Mouse (Mus musculus): Measurements from ENCODE around the gene Pthlh. TPM values are rescaled to one million over a fixed set of nuclear protein-coding genes. Genes with fewer than 3 reads are reported as not detected.
"Not testable (repeated sequence)": the region's sequence is repeated elsewhere in the genome, so short reads cannot be mapped to it uniquely, and the experiment has no call there.

The Pthlh gene
- polyA plus RNA-seq (2011; ENCODE audit: insufficient read length, low read depth, missing spikeins): 0.42 and 0.81 TPM in 2 replicates

DNA sequence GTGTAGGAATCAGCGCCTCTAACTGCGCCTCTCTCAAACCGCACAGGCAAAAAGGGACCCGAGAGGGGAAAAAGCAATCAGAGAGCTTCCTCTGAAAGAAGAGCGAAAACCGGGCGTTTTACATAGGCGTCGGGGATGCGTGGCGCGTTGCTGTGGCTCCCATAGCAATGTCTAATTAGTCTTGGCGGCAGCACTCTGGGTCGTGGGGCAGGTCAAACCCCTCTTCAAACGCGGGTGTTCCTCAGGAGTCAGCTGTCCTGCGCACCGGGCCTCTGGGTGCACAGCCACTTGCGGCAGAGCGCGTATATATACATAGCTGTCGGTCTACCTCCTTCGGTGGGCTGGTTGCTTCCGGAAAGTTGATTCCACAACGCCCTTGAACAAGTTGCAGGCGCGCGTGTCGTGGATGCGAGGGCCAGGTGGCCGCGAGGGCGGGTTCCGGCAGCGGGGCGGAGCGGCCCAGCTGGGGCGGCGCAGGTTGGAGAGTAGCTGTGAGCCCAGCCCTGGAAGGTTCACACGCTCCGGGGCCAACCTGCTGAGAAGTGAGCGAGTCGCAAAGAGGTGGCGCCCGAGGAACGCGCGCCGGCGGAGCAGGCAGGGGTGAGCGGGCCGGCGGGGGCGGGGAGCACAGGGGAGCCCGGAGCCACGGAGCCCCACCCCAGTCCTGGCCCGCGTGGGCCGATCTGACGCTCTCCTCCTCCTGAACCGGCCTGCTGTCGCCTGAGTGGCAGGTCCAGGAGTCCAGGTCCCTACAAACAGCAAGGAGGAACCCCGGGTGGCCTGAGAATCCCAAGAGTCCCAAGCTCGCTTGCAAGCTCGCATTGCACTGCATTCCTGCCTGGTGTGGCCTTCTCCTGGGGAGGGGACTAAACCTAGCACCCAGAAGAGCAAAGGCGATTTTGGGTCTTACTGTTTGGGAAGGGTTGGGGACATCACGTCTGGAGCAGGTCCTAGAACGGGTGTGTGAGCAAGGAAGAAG is at the start of gene Pthlh:
TSS of gene Pthlh (minus strand) at position 597 of the 979 bp plus-strand sequence.
- Histone ChIP-seq H3K27ac (ENCODE audit: insufficient read depth, low read length) (no peak within 1 kb of the TSS), H3K4me3 (ENCODE audit: insufficient read depth, low read length) (peak within 1 kb of the TSS; percentile 44), H3K4me1 (ENCODE audit: control insufficient read depth, insufficient read depth, low read length) (0 out of 2 replicates have a peak, but pooled peaks cover 2% of the 10 kb centered on the region)
- no peak for TF ChIP-seq CTCF (IDR thresholded peaks at IDR 0.05; ENCODE audit: borderline replicate concordance, insufficient read depth, low read length)
- no peak for TF ChIP-seq POLR2A (IDR thresholded peaks at IDR 0.05; ENCODE audit: low read depth, low read length)

DNA sequence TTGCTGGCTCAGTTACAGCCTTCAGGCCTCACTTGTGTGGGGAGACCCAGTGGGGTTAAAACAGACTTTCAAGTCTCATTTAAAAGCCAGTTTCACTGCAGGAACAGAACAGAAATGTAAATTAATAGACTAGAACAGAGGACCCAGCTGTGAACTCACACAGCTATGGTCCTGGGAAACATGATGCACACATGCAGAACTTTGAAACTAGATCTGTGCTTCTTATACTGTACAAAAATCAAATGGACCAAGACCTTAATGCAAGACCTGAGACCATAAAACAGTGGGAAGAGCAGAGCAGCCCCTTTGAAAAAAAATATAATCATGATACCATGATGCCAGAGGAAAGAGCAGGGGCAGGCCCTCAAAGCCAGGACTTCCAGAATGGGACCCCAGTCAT is 49.3 kb upstream of the Pthlh start:
- H3K27ac ChIP-seq (ENCODE audit: insufficient read depth, low read length): no peak overlapping the region
- no peaks in the 10 kb centered on the region for H3K4me1 ChIP-seq (ENCODE audit: control insufficient read depth, insufficient read depth, low read length)
- H3K4me3 ChIP-seq (ENCODE audit: insufficient read depth, low read length): no peak overlapping the region
- no peak for TF ChIP-seq POLR2A (IDR thresholded peaks at IDR 0.05; ENCODE audit: low read depth, low read length)
- no peak for TF ChIP-seq CTCF (IDR thresholded peaks at IDR 0.05; ENCODE audit: borderline replicate concordance, insufficient read depth, low read length)

- no peak overlapping the region for H3K27ac ChIP-seq (ENCODE audit: insufficient read depth, low read length)
- TF ChIP-seq CTCF (IDR thresholded peaks at IDR 0.05; ENCODE audit: borderline replicate concordance, insufficient read depth, low read length) (no peak), POLR2A (IDR thresholded peaks at IDR 0.05; ENCODE audit: low read depth, low read length) (no peak)
- no peak overlapping the region for H3K4me3 ChIP-seq (ENCODE audit: insufficient read depth, low read length)
- no peaks in the 10 kb centered on the region for H3K4me1 ChIP-seq (ENCODE audit: control insufficient read depth, insufficient read depth, low read length)
These were observed 46.5 kb upstream of the Pthlh start for GRCm38 (mm10) chr6:147310435-147310978.

DNA sequence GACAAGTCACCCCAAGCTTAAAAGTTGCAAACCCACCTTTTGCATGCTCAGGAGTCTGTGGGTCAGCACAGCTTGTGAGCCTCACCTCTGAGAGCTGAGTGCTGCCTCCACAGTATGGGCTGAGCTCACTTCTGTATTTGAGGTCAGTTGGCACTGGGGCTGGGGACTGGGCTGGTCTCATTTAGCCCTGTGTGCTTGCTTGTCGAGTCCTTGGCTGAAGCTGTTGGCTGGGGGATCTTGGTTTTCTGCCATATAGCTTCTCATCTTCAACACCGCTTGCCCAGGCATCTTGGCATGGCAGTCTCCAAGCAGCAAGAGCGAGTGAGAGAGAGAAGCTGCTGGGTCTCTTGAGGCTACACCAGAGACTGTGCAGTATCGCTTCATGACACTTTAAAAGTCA is 46.1 kb upstream of the Pthlh start:
- TF ChIP-seq POLR2A (IDR thresholded peaks at IDR 0.05; ENCODE audit: low read depth, low read length): no peak
- no peak for TF ChIP-seq CTCF (IDR thresholded peaks at IDR 0.05; ENCODE audit: borderline replicate concordance, insufficient read depth, low read length)
- H3K4me1 ChIP-seq (ENCODE audit: control insufficient read depth, insufficient read depth, low read length): no peaks in the 10 kb centered on the region
- no peak overlapping the region for H3K4me3 ChIP-seq (ENCODE audit: insufficient read depth, low read length)
- H3K27ac ChIP-seq (ENCODE audit: insufficient read depth, low read length): no peak overlapping the region

GRCm38 (mm10) chr6:147304236-147304635 is 40.3 kb upstream of the Pthlh start:
- H3K4me1 ChIP-seq (ENCODE audit: control insufficient read depth, insufficient read depth, low read length); H3K4me3 ChIP-seq (ENCODE audit: insufficient read depth, low read length); H3K27ac ChIP-seq (ENCODE audit: insufficient read depth, low read length): not testable (repeated sequence)

- no peak overlapping the region for H3K27ac ChIP-seq (ENCODE audit: insufficient read depth, low read length)
- TF ChIP-seq POLR2A (IDR thresholded peaks at IDR 0.05; ENCODE audit: low read depth, low read length) (no peak), CTCF (IDR thresholded peaks at IDR 0.05; ENCODE audit: borderline replicate concordance, insufficient read depth, low read length) (no peak)
- no peak overlapping the region for H3K4me3 ChIP-seq (ENCODE audit: insufficient read depth, low read length)
- no peaks in the 10 kb centered on the region for H3K4me1 ChIP-seq (ENCODE audit: control insufficient read depth, insufficient read depth, low read length)
These were observed 35.6 kb upstream of the Pthlh start for GRCm38 (mm10) chr6:147299607-147300006.

DNA sequence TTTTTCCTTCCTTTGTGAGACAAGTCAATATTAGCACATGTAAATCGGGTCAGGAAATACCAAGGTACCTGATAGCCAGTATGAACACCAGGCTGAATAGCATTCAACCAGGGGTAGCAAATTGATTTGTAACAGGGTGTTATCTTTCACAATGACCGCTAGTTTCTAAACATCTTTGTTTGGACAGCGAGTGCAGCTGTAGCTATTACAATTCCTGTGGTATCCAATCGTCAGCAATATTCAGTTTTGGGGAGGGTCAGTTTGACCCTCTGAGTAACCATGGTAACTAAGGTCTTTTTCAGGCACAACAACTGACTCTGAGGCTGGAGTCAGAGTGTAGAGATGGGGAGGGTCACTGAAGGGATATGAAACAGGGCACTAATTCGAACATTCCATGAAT is 15.3 kb upstream of the Pthlh start:
- no peak overlapping the region for H3K4me3 ChIP-seq (ENCODE audit: insufficient read depth, low read length)
- H3K4me1 ChIP-seq (ENCODE audit: control insufficient read depth, insufficient read depth, low read length): peaks cover 6% of the 10 kb centered on the region
- no peak for TF ChIP-seq CTCF (IDR thresholded peaks at IDR 0.05; ENCODE audit: borderline replicate concordance, insufficient read depth, low read length)
- TF ChIP-seq POLR2A (IDR thresholded peaks at IDR 0.05; ENCODE audit: low read depth, low read length): no peak

DNA sequence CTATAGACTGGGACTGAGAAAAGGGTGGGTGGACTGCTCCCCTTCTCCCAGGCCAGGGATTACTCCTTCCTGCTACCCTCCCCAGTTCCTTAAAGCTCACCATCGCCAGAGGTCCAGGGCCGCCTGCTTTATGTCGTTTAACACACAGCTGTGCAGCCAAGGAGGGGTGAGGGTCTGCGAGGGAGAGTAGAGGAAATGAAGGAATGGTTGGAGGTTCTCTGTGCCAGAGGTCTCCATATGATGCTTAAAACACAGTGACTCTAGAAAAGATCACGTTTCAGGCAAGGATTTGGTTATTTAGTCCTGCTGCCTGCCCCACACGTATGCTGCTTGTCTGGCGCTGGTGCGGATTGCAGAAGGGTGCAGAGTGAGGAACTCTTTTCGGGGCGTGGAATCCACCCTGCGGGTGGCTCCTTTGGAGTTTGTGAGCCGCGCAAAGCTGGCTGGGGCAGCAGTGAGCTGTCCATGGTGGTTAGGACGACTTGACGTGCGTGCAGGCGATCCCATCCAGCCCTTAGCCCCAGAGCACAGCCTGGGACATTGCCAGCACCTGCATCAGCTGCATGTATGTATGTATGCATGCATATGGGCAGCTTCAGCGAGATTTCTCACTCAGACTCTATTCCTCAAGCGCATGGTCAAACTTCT is 4.3 kb upstream of the Pthlh start:
- Histone ChIP-seq H3K4me3 (ENCODE audit: insufficient read depth, low read length) (no peak overlapping the region), H3K4me1 (ENCODE audit: control insufficient read depth, insufficient read depth, low read length) (no peaks in the 10 kb centered on the region), H3K27ac (ENCODE audit: insufficient read depth, low read length) (no peak overlapping the region)
- TF ChIP-seq POLR2A (IDR thresholded peaks at IDR 0.05; ENCODE audit: low read depth, low read length) (no peak), CTCF (IDR thresholded peaks at IDR 0.05; ENCODE audit: borderline replicate concordance, insufficient read depth, low read length) (no peak)

More for the DNA sequence above, 15.3 kb upstream of the Pthlh start:
- H3K27ac ChIP-seq (ENCODE audit: insufficient read depth, low read length): no peak overlapping the region

DNA sequence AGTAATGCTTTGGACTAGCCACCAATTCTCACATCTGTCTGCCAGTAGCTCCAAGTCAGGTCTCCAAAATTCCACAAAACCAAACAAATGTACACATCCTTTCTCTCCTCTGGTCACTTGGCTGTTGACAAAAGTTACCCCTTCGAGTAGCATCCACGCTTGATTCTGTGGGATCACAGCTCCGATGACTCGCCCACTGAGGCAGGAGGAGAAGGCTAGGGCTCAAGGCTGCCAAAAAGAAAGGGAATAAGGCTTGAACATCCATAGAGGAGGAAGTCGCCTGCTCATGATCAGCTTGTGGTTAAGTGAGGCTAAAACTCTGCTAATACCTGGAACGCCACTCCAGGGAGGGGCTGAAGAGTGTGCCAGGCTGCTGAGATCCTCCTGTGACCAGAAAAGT is 2.5 kb upstream of the Pthlh start:
- H3K4me3 ChIP-seq (ENCODE audit: insufficient read depth, low read length): no peak overlapping the region
- H3K27ac ChIP-seq (ENCODE audit: insufficient read depth, low read length): no peak overlapping the region
- no peaks in the 10 kb centered on the region for H3K4me1 ChIP-seq (ENCODE audit: control insufficient read depth, insufficient read depth, low read length)
- TF ChIP-seq POLR2A (IDR thresholded peaks at IDR 0.05; ENCODE audit: low read depth, low read length) (no peak), CTCF (IDR thresholded peaks at IDR 0.05; ENCODE audit: borderline replicate concordance, insufficient read depth, low read length) (no peak)
